ENCODE assay signal across 11 mouse cellular contexts in the genomic region with DNA sequence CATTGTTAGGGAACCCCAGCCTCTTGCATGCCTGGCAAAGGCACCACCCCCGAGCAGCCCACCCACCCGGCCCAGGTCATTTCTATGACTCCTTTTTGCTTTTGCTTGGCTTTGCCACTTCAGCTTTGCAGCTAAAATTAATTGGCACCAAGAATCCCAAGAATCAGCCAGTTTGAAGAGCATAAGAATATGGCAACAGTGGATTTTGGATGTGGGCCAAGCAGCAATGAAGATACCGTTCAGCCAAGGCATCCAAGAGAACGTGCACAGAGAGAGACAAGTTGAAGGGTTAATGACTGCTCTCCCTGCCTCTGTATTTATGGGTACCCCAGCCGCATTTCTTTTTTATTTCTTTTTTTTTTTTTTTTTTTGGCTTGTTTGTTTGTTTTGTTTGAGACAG.
"Had no signal": no experiment of that assay in that cellular context is flagged by ENCODE, and none has a peak within 500 bp of the region (broad histone marks: within the 10 kb centered on the region; RNA-seq: fewer than 3 reads in every experiment).

No protein-coding gene starts in this region.

- H3K9me3 ChIP-seq: limb, embryonic 10.5 days; liver, embryonic 12.5 days; midbrain, embryonic 12.5 days; neural tube, embryonic 15.5 days had no signal

- DNase-seq: kidney, adult 8-10 months; lung, postnatal 36 days; thymus, postnatal 14 days had no signal

- H3K36me3 ChIP-seq: neural tube, embryonic 15.5 days had no signal

- H3K4me2 ChIP-seq: liver, embryonic 12.5 days; midbrain, embryonic 12.5 days; neural tube, embryonic 15.5 days had no signal

- ATAC-seq: liver, embryonic 12.5 days; lung, postnatal 0 days; midbrain, embryonic 16.5 days had no signal

- H3K9ac ChIP-seq: liver, embryonic 12.5 days; midbrain, embryonic 12.5 days; neural tube, embryonic 15.5 days had no signal

- H3K27ac ChIP-seq: left cerebral cortex, adult 2 months; limb, embryonic 10.5 days; midbrain, embryonic 12.5 days; neural tube, embryonic 15.5 days; stomach, postnatal 0 days had no signal

- H3K27me3 ChIP-seq: midbrain, embryonic 12.5 days; neural tube, embryonic 15.5 days had no signal

- H3K4me3 ChIP-seq: left cerebral cortex, adult 2 months; limb, embryonic 10.5 days; liver, embryonic 12.5 days; midbrain, embryonic 12.5 days; neural tube, embryonic 15.5 days had no signal
